Mouse (Mus musculus): ENCODE results near the gene Cdkl4. TPM values are rescaled to one million over a fixed set of nuclear protein-coding genes. Genes with fewer than 3 reads are reported as not detected.
A peak's percentile ranks its signal among the peaks of the same experiment; 100 is the strongest.
"Not testable (repeated sequence)": the region's sequence is repeated elsewhere in the genome, so short reads cannot be mapped to it uniquely, and the experiment has no call there.

Cdkl4 gene
- polyA plus RNA-seq, 1 experiment from 2014 or later, result 0.37 TPM

GRCm38 (mm10) chr17:80537136-80537535 is 40.5 kb downstream of the Cdkl4 start:
- 52% methylated on average over 6 of the region's 6 CpGs for WGBS
- H3K27ac ChIP-seq (ENCODE audit: low read depth), result no peak overlapping the region
- H3K4me3 ChIP-seq (ENCODE audit: low read depth, low read length), result no peak overlapping the region
- peak; percentile 19 for TF ChIP-seq CTCF (IDR thresholded peaks at IDR 0.05; ENCODE audit: low read depth)
- H3K36me3 ChIP-seq (ENCODE audit: insufficient read depth), result no peaks in the 10 kb centered on the region
- ATAC-seq (ENCODE audit: insufficient read depth), result no peak
- H3K4me2 ChIP-seq, result no peak overlapping the region
- no peaks in the 10 kb centered on the region for H3K4me1 ChIP-seq (ENCODE audit: insufficient read depth)
- no peak overlapping the region for H3K9ac ChIP-seq
- DNase-seq, result no peak
- H3K9me3 ChIP-seq (ENCODE audit: low read depth, low read length), result no peaks in the 10 kb centered on the region
- H3K27me3 ChIP-seq (ENCODE audit: insufficient read depth, low read length), result no peaks in the 10 kb centered on the region

GRCm38 (mm10) chr17:80535633-80536032 is 42.0 kb downstream of the Cdkl4 start:
- no peak overlapping the region for H3K4me3 ChIP-seq (ENCODE audit: low read depth, low read length)
- no peak overlapping the region for H3K4me2 ChIP-seq
- 58% methylated on average over 6 of the region's 6 CpGs for WGBS

DNA sequence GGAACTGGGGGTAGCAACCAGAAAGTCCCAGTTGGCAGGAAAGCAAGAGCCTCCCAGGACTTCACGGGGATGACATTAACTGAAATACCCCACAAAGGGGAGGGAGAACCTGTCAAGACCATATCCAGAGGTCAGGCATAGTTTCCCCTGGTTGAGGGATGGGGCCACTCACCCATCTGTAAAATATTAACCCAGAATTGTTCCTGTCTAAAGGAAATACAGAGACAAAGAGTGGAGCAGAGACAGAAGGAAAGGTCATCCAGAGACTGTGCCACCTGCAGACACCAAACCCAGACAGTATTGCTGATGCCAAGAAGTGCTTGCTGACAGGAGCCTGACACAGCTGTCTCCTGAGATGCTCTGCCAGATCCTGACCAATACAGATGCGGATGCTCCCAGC is 46.3 kb downstream of the Cdkl4 start:
- not testable (repeated sequence) for H3K9me3 ChIP-seq (ENCODE audit: low read depth, low read length); ATAC-seq (ENCODE audit: insufficient read depth); H3K9ac ChIP-seq; DNase-seq; H3K27me3 ChIP-seq (ENCODE audit: insufficient read depth, low read length); H3K27ac ChIP-seq (ENCODE audit: low read depth); H3K4me3 ChIP-seq (ENCODE audit: low read depth, low read length); H3K36me3 ChIP-seq (ENCODE audit: insufficient read depth); H3K4me1 ChIP-seq (ENCODE audit: insufficient read depth); H3K4me2 ChIP-seq
- WGBS, result 37% methylated on average over 2 of the region's 2 CpGs

More at GRCm38 (mm10) chr17:80535633-80536032, 42.0 kb downstream of the Cdkl4 start:
- peak; percentile 47 for DNase-seq
- Histone ChIP-seq H3K9ac (no peak overlapping the region), H3K27ac (ENCODE audit: low read depth) (no peak overlapping the region), H3K4me1 (ENCODE audit: insufficient read depth) (no peaks in the 10 kb centered on the region), H3K9me3 (ENCODE audit: low read depth, low read length) (no peaks in the 10 kb centered on the region), H3K27me3 (ENCODE audit: insufficient read depth, low read length) (no peaks in the 10 kb centered on the region), H3K36me3 (ENCODE audit: insufficient read depth) (no peaks in the 10 kb centered on the region)
- no peak for TF ChIP-seq CTCF (IDR thresholded peaks at IDR 0.05; ENCODE audit: low read depth)
- ATAC-seq (ENCODE audit: insufficient read depth), result no peak

GRCm38 (mm10) chr17:80523231-80523630 is 54.4 kb downstream of the Cdkl4 start:
- TF ChIP-seq CTCF (IDR thresholded peaks at IDR 0.05; ENCODE audit: low read depth), result no peak
- H3K27ac ChIP-seq (ENCODE audit: low read depth), result no peak overlapping the region
- WGBS, result 79% methylated on average over 3 of the region's 3 CpGs
- no peak overlapping the region for H3K4me3 ChIP-seq (ENCODE audit: low read depth, low read length)
- no peaks in the 10 kb centered on the region for H3K27me3 ChIP-seq (ENCODE audit: insufficient read depth, low read length)
- H3K9ac ChIP-seq, result no peak overlapping the region
- ATAC-seq (ENCODE audit: insufficient read depth) (no peak), DNase-seq (no peak)
- H3K36me3 ChIP-seq (ENCODE audit: insufficient read depth), result no peaks in the 10 kb centered on the region
- no peaks in the 10 kb centered on the region for H3K9me3 ChIP-seq (ENCODE audit: low read depth, low read length)
- no peak overlapping the region for H3K4me2 ChIP-seq
- H3K4me1 ChIP-seq (ENCODE audit: insufficient read depth), result no peaks in the 10 kb centered on the region

GRCm38 (mm10) chr17:80522229-80522556 is 55.4 kb downstream of the Cdkl4 start:
- H3K4me1 ChIP-seq (ENCODE audit: insufficient read depth), result no peaks in the 10 kb centered on the region
- 63% methylated on average over 7 of the region's 7 CpGs for WGBS

DNA sequence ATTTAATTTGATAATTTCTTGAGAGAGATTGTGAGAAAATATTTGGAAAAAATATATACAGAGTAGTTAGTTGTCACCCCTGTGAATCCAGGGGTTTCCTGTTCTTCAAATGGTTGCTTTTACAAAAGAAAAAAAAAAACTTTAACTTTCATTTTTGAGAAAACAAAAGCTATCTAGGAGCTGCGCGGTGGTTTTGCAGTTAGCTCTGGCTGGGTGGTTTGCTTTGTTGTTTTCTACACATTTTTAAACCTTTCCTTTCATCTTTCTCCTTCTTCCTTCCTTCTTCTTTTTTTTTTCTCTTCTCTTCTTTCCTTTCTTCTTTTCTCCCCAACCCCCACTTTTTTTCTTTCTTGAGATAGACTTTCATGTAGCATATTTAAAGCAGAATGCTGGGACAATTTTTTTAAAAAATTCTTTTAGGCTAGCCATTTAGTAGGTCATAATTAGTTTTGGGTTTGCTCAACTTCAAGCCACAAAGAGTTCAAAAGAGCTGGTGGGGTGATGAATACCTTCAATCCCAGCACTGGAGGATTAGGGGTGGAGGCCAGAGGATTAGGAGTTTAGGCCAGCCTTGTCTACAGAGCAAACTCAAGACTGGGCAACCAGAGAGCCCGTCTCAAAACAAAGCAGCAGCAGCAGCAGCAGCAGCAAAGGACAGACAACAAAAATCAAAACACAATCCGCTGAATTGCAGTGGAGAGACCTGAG is 55.9 kb downstream of the Cdkl4 start:
- Histone ChIP-seq H3K4me1 (ENCODE audit: insufficient read depth) (no peaks in the 10 kb centered on the region), H3K27ac (ENCODE audit: low read depth) (no peak overlapping the region), H3K36me3 (ENCODE audit: insufficient read depth) (no peaks in the 10 kb centered on the region), H3K9me3 (ENCODE audit: low read depth, low read length) (no peaks in the 10 kb centered on the region), H3K9ac (no peak overlapping the region), H3K4me2 (no peak overlapping the region), H3K4me3 (ENCODE audit: low read depth, low read length) (no peak overlapping the region), H3K27me3 (ENCODE audit: insufficient read depth, low read length) (no peaks in the 10 kb centered on the region)
- TF ChIP-seq CTCF (IDR thresholded peaks at IDR 0.05; ENCODE audit: low read depth), result no peak
- DNase-seq (no peak), ATAC-seq (ENCODE audit: insufficient read depth) (no peak)
- 60% methylated on average over 4 of the region's 4 CpGs for WGBS

More at GRCm38 (mm10) chr17:80522229-80522556, 55.4 kb downstream of the Cdkl4 start:
- H3K9me3 ChIP-seq (ENCODE audit: low read depth, low read length), result no peaks in the 10 kb centered on the region
- no peak overlapping the region for H3K9ac ChIP-seq
- TF ChIP-seq CTCF (IDR thresholded peaks at IDR 0.05; ENCODE audit: low read depth), result no peak
- H3K36me3 ChIP-seq (ENCODE audit: insufficient read depth), result no peaks in the 10 kb centered on the region
- no peak overlapping the region for H3K27ac ChIP-seq (ENCODE audit: low read depth)
- no peaks in the 10 kb centered on the region for H3K27me3 ChIP-seq (ENCODE audit: insufficient read depth, low read length)
- no peak overlapping the region for H3K4me3 ChIP-seq (ENCODE audit: low read depth, low read length)
- DNase-seq (no peak), ATAC-seq (ENCODE audit: insufficient read depth) (no peak)
- H3K4me2 ChIP-seq, result no peak overlapping the region

DNA sequence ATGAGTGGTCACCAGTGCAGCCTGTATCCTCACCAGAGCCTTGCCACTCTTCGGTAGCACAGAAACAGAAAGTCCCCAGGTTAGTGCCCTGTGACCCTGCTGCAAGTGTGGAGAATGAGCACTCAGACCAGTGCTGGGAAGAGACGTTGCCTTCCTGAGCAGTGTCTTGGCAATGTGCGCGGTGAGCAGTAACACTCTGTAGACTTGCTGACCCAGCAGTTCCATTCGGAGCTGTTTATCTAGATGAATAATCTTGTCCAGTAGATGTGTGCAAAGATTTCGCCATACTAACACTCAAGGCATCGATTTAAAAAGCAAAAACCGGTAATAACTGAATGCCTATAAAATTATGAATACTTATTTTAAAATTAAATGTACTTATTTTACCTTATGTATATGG is 57.1 kb downstream of the Cdkl4 start:
- H3K4me3 ChIP-seq (ENCODE audit: low read depth, low read length), result no peak overlapping the region
- no peaks in the 10 kb centered on the region for H3K27me3 ChIP-seq (ENCODE audit: insufficient read depth, low read length)
- H3K27ac ChIP-seq (ENCODE audit: low read depth), result no peak overlapping the region
- no peak for DNase-seq
- H3K36me3 ChIP-seq (ENCODE audit: insufficient read depth), result no peaks in the 10 kb centered on the region
- no peak overlapping the region for H3K9ac ChIP-seq
- no peak overlapping the region for H3K4me2 ChIP-seq
- no peaks in the 10 kb centered on the region for H3K9me3 ChIP-seq (ENCODE audit: low read depth, low read length)
- 69% methylated on average over 8 of the region's 8 CpGs for WGBS
- no peak for ATAC-seq (ENCODE audit: insufficient read depth)
- TF ChIP-seq CTCF (IDR thresholded peaks at IDR 0.05; ENCODE audit: low read depth), result no peak
- no peaks in the 10 kb centered on the region for H3K4me1 ChIP-seq (ENCODE audit: insufficient read depth)
